Mouse (Mus musculus) embryonic fibroblast, embryonic 13.5 days (primary cell): ENCODE results near the gene Iqcc.

Source experiments
- CTCF ChIP-seq: IDR thresholded peaks from 2 replicates; pipeline ENCODE4 v1.5.1; 2011; ENCODE audit warnings: mild to moderate bottlenecking, control low read depth, low read length, moderate library complexity, borderline replicate concordance; ENCODE audit not compliant: insufficient read depth
- POLR2A ChIP-seq: IDR thresholded peaks from 2 replicates; pipeline ENCODE4 v1.6.1; 2011; ENCODE audit warnings: low read depth, mild to moderate bottlenecking, control low read depth, low read length, moderate library complexity

GRCm38 (mm10) chr4:129625496-129625895, 6.6 kb upstream of the Iqcc start:
- TF ChIP-seq POLR2A (no peak), CTCF (no peak)
